Mouse (Mus musculus): ENCODE measurements around the gene Lrrc71. TPM values are rescaled to one million over a fixed set of nuclear protein-coding genes. Genes with fewer than 3 reads are reported as not detected.
A peak's percentile ranks its signal among the peaks of the same experiment; 100 is the strongest.

Gene Lrrc71
- polyA plus RNA-seq, 1 experiment from 2014 or later: 0.71 TPM

DNA sequence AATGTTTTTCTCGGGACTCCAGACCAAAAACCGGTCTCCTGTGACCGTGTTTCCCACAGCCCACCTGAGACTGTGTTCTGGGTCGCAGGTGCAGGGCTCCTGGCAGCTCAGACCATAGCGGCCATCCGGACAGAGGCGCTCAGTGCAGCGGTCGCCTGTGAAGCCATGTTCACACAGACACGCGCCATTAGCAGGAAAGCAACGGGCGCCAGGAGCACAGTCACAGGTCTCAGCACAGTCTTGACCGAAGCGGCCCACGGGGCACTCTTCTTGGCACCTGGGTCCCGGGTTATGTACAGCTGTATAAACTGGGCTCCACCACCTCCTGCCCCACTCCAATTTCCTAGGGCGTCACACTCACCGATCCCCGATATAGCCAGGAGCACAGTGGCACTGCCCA is 8.1 kb upstream of the Lrrc71 start:
- H3K27ac ChIP-seq (ENCODE audit: low read length): no peak overlapping the region
- ATAC-seq (replicated peaks; ENCODE audit: extremely low read depth, insufficient read depth, low FRiP score): no peak
- H3K4me2 ChIP-seq (ENCODE audit: low read depth, low read length): peak overlapping the region; percentile 48
- H3K36me3 ChIP-seq (ENCODE audit: control insufficient read depth, insufficient read depth): peaks cover 5% of the 10 kb centered on the region; the same call in 1 of the 2 replicates
- no peaks in the 10 kb centered on the region for H3K9me3 ChIP-seq (replicated peaks; ENCODE audit: control insufficient read depth, low read length)
- H3K9ac ChIP-seq (ENCODE audit: low read length): no peak overlapping the region
- WGBS: 56% methylated on average over 20 of the region's 20 CpGs
- H3K27me3 ChIP-seq (ENCODE audit: control insufficient read depth, insufficient read depth, low read length): peaks cover 3% of the 10 kb centered on the region; the same call in 1 of the 2 replicates
- no peak overlapping the region for H3K4me3 ChIP-seq (ENCODE audit: low read length)
- 0 out of 2 replicates have a peak, but pooled peaks cover 3% of the 10 kb centered on the region for H3K4me1 ChIP-seq (ENCODE audit: control insufficient read depth, insufficient read depth, low read length)

DNA sequence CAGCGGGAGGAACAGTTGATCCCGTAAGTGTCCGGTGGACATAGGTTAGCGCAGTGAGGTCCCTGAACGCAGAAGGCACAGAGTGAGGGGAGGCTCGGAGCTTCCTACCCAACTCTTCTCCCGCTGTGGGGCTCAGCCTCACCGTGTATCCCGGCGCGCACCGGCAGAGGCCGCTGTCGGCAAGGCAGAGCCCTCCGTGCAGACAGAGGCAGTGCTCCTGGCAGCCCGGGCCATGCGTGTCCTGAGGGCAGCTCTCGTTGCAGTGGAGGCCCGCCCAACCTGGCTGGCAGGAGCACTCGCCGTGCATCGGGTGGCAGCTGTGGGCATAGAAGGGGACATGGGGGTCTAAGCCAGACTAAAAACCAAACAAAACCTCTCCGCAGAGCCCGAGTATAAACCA is 7.5 kb upstream of the Lrrc71 start:
- Histone ChIP-seq H3K27me3 (ENCODE audit: control insufficient read depth, insufficient read depth, low read length) (peaks cover 3% of the 10 kb centered on the region; the same call in 1 of the 2 replicates), H3K36me3 (ENCODE audit: control insufficient read depth, insufficient read depth) (peaks cover 5% of the 10 kb centered on the region; the same call in 1 of the 2 replicates), H3K4me1 (ENCODE audit: control insufficient read depth, insufficient read depth, low read length) (0 out of 2 replicates have a peak, but pooled peaks cover 2% of the 10 kb centered on the region), H3K9me3 (replicated peaks; ENCODE audit: control insufficient read depth, low read length) (no peaks in the 10 kb centered on the region), H3K9ac (ENCODE audit: low read length) (peak overlapping the region; percentile 28), H3K4me2 (ENCODE audit: low read depth, low read length) (peak overlapping the region; percentile 48), H3K4me3 (ENCODE audit: low read length) (peak overlapping the region; percentile 15; the same call in 1 of the 2 replicates), H3K27ac (ENCODE audit: low read length) (no peak overlapping the region)
- 6% methylated on average over 24 of the region's 24 CpGs for WGBS
- peak; percentile 82 for ATAC-seq (replicated peaks; ENCODE audit: extremely low read depth, insufficient read depth, low FRiP score)

DNA sequence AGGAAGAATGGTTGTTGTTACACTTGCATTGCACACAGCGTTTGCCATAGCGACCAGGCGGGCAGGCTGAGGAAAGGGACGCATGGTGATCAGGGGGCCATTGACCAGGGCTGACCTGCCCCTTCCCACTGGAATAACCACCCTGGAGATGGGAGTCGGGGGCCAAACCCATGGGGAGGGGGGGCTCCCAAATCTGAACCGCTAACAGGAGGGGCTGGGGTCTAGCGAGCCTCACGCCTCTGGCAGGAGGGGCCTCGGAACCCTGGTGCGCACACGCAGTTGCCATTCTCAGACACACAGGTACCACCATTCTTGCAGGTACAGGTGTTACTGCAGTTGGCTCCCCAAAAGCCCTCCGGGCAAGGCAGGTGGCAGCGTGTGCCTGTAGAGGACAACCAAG is 5.4 kb upstream of the Lrrc71 start:
- Histone ChIP-seq H3K4me1 (ENCODE audit: control insufficient read depth, insufficient read depth, low read length) (0 out of 2 replicates have a peak, but pooled peaks cover 2% of the 10 kb centered on the region), H3K27ac (ENCODE audit: low read length) (no peak overlapping the region), H3K4me2 (ENCODE audit: low read depth, low read length) (no peak overlapping the region), H3K4me3 (ENCODE audit: low read length) (no peak overlapping the region), H3K27me3 (ENCODE audit: control insufficient read depth, insufficient read depth, low read length) (peaks cover 6% of the 10 kb centered on the region; the same call in 1 of the 2 replicates), H3K9ac (ENCODE audit: low read length) (no peak overlapping the region), H3K36me3 (ENCODE audit: control insufficient read depth, insufficient read depth) (peaks cover 5% of the 10 kb centered on the region; the same call in 1 of the 2 replicates), H3K9me3 (replicated peaks; ENCODE audit: control insufficient read depth, low read length) (no peaks in the 10 kb centered on the region)
- ATAC-seq (replicated peaks; ENCODE audit: extremely low read depth, insufficient read depth, low FRiP score): no peak
- WGBS: 79% methylated on average over 13 of the region's 13 CpGs

DNA sequence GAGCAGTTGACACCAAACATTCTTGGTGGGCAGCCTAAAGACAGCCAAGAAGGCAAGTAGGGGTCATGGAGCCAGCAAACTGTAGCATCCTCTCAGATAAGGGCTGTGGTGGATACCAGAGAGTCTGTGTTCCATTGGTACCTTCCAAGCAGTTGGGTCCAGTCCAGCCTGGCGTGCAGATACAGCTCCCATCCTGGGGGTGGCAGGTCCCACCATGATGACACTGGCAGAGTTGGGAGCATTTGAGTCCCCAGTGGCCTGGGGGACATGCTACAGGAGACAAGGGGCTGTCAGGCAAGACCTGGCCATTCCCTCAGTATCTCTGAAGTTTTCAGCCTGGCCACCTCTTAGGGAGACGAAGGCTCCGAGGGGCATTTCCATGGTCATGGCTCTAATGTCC is 4.1 kb upstream of the Lrrc71 start:
- Histone ChIP-seq H3K4me2 (ENCODE audit: low read depth, low read length) (no peak overlapping the region), H3K9me3 (replicated peaks; ENCODE audit: control insufficient read depth, low read length) (no peaks in the 10 kb centered on the region), H3K27ac (ENCODE audit: low read length) (no peak overlapping the region), H3K27me3 (ENCODE audit: control insufficient read depth, insufficient read depth, low read length) (peaks cover 2% of the 10 kb centered on the region; the same call in 1 of the 2 replicates), H3K9ac (ENCODE audit: low read length) (no peak overlapping the region), H3K36me3 (ENCODE audit: control insufficient read depth, insufficient read depth) (peaks cover 5% of the 10 kb centered on the region; the same call in 1 of the 2 replicates), H3K4me3 (ENCODE audit: low read length) (no peak overlapping the region), H3K4me1 (ENCODE audit: control insufficient read depth, insufficient read depth, low read length) (peaks cover 5% of the 10 kb centered on the region; the same call in 1 of the 2 replicates)
- ATAC-seq (replicated peaks; ENCODE audit: extremely low read depth, insufficient read depth, low FRiP score): no peak
- 83% methylated on average over 3 of the region's 3 CpGs for WGBS

DNA sequence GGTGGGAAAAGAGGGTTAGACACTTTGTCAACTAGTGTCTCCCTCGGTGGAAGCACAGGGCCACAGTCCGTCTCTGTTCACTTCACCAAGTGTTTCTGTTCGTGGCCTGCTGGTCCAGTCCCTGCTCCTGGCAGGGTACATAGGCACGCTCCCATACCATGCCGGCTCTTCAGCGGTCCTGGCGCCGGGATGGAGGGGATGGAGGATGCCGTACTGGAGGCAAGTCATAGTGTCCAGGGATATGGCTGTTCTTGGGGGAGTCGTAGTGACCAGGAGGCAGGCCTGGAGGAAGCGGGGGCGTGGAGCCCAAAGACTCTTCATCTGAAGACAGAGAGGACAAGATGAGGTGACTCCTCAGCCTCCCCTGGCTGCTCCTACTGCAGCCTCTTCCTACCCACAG is 1.6 kb upstream of the Lrrc71 start:
- H3K27me3 ChIP-seq (ENCODE audit: control insufficient read depth, insufficient read depth, low read length): peaks cover 2% of the 10 kb centered on the region; the same call in 1 of the 2 replicates

DNA sequence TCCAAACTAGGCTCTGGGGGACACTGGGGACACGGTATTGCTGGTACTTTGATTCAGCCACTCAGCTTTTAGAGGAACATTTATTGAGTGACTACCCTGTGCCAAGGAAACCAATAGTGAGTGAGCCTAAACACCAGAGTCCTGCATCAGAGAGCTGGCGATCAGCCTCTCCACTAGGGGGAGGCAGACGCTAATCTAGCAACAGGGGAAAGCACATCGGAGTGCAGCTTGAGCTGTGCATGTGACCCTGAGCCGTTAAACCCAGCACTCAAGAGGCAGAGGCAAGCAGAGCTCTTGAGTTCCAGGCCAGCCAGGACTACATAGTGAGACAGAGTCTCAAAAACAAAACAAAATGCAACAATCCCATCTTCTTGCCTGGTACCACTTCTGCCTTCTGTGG is 611 bp upstream of the Lrrc71 start:
- no peak overlapping the region for H3K4me2 ChIP-seq (ENCODE audit: low read depth, low read length)
- no peak overlapping the region for H3K9ac ChIP-seq (ENCODE audit: low read length)
- H3K36me3 ChIP-seq (ENCODE audit: control insufficient read depth, insufficient read depth): peaks cover 5% of the 10 kb centered on the region; the same call in 1 of the 2 replicates
- H3K4me1 ChIP-seq (ENCODE audit: control insufficient read depth, insufficient read depth, low read length): peaks cover 3% of the 10 kb centered on the region; the same call in 1 of the 2 replicates
- no peak overlapping the region for H3K27ac ChIP-seq (ENCODE audit: low read length)
- H3K27me3 ChIP-seq (ENCODE audit: control insufficient read depth, insufficient read depth, low read length): peaks cover 2% of the 10 kb centered on the region; the same call in 1 of the 2 replicates
- H3K4me3 ChIP-seq (ENCODE audit: low read length): no peak overlapping the region
- H3K9me3 ChIP-seq (replicated peaks; ENCODE audit: control insufficient read depth, low read length): no peaks in the 10 kb centered on the region
- WGBS: 16% methylated on average over 5 of the region's 5 CpGs
- ATAC-seq (replicated peaks; ENCODE audit: extremely low read depth, insufficient read depth, low FRiP score): peak; percentile 55; the same call in 1 of the 2 replicates

More for the DNA sequence above, 1.6 kb upstream of the Lrrc71 start:
- H3K4me1 ChIP-seq (ENCODE audit: control insufficient read depth, insufficient read depth, low read length): peaks cover 3% of the 10 kb centered on the region; the same call in 1 of the 2 replicates
- 85% methylated on average over 12 of the region's 12 CpGs for WGBS
- no peaks in the 10 kb centered on the region for H3K9me3 ChIP-seq (replicated peaks; ENCODE audit: control insufficient read depth, low read length)
- H3K9ac ChIP-seq (ENCODE audit: low read length): no peak overlapping the region
- no peak overlapping the region for H3K27ac ChIP-seq (ENCODE audit: low read length)
- no peak overlapping the region for H3K4me3 ChIP-seq (ENCODE audit: low read length)
- H3K36me3 ChIP-seq (ENCODE audit: control insufficient read depth, insufficient read depth): peaks cover 5% of the 10 kb centered on the region; the same call in 1 of the 2 replicates
- no peak for ATAC-seq (replicated peaks; ENCODE audit: extremely low read depth, insufficient read depth, low FRiP score)
- no peak overlapping the region for H3K4me2 ChIP-seq (ENCODE audit: low read depth, low read length)

DNA sequence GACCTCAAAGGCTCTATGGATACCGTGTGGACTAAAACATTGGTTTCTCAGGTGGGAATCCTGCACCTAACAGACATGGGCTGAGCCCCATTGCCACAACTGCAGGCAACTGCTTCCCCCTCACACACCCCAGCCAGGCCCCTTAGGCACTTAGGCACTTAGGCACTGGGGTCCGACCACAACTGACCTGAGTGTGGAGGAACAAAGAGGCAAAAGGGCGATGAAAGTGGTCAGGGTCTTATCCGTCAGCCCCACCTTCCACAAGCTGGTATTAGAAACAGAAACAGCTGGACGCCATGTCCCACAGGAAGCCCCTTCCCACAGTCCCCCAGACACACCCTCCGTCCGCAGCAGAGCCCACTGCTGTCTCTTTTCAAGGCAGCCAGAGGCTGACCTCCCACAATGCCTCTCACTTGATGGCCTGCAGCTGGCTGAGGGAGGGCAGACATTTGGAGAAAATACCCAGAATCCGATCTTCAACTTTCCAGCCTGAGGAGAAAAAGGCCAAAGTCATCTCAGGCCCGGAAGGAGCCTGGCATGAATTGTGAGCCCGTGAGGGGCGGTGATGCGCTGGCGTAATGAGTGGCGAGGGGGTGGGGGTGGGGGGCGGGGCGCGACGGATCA is 3.3 kb downstream of the Lrrc71 start:
- no peak for ATAC-seq (replicated peaks; ENCODE audit: extremely low read depth, insufficient read depth, low FRiP score)
- Histone ChIP-seq H3K27ac (ENCODE audit: low read length) (no peak overlapping the region), H3K4me2 (ENCODE audit: low read depth, low read length) (peak overlapping the region; percentile 49), H3K36me3 (ENCODE audit: control insufficient read depth, insufficient read depth) (no peaks in the 10 kb centered on the region; the same call in 1 of the 2 replicates), H3K9ac (ENCODE audit: low read length) (peak overlapping the region; percentile 28; the same call in 1 of the 2 replicates), H3K4me3 (ENCODE audit: low read length) (peak overlapping the region; percentile 17), H3K27me3 (ENCODE audit: control insufficient read depth, insufficient read depth, low read length) (peaks cover 2% of the 10 kb centered on the region; the same call in 1 of the 2 replicates), H3K9me3 (replicated peaks; ENCODE audit: control insufficient read depth, low read length) (no peaks in the 10 kb centered on the region), H3K4me1 (ENCODE audit: control insufficient read depth, insufficient read depth, low read length) (peaks cover 6% of the 10 kb centered on the region)
- WGBS: 27% methylated on average over 18 of the region's 18 CpGs

DNA sequence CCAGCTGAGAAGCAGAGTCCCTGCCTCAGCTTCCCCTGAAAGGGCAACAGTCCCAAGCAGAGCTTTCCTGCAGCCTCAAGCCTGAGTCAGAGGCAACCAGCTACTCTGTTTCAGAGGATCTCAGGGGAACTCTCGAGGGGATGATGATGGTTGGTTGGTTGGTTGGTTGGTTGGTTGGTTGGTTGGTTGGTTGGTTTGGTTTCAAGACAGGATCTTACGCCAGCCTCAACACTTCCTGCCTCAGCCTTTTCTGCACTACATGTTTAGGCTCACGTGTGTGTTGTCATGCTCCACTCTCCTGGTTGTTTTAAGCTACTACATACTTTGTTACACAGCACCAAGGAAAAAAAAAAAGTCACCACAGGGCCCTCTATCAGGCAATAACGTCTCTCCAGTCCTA is 4.5 kb downstream of the Lrrc71 start:
- no peak overlapping the region for H3K4me3 ChIP-seq (ENCODE audit: low read length)
- H3K9ac ChIP-seq (ENCODE audit: low read length): no peak overlapping the region
- no peaks in the 10 kb centered on the region for H3K9me3 ChIP-seq (replicated peaks; ENCODE audit: control insufficient read depth, low read length)
- H3K36me3 ChIP-seq (ENCODE audit: control insufficient read depth, insufficient read depth): no peaks in the 10 kb centered on the region; the same call in 1 of the 2 replicates
- peaks cover 6% of the 10 kb centered on the region for H3K4me1 ChIP-seq (ENCODE audit: control insufficient read depth, insufficient read depth, low read length)
- WGBS: 87% methylated on average over 4 of the region's 4 CpGs
- H3K27ac ChIP-seq (ENCODE audit: low read length): no peak overlapping the region
- ATAC-seq (replicated peaks; ENCODE audit: extremely low read depth, insufficient read depth, low FRiP score): no peak
- H3K4me2 ChIP-seq (ENCODE audit: low read depth, low read length): no peak overlapping the region
- H3K27me3 ChIP-seq (ENCODE audit: control insufficient read depth, insufficient read depth, low read length): no peaks in the 10 kb centered on the region; the same call in 1 of the 2 replicates

DNA sequence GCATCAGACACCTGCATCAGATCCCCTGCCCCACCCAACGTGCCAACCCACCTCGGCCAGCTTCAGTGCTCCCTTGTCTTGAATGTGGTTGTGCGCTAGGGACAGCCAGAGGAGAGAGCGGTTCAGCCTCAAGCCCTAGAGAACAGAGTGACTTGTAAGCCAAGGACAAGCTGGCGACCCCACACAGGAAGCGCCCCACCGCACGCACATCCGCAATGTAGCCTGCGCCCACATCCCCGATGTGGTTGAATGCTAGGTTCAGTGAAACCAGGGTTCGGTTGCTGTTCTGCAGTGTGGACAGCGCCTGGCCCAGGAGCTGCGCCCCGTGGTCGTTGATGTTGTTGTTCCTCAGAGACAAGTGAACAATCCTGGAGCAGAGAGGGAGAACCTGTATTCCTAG is 5.7 kb downstream of the Lrrc71 start:
- Histone ChIP-seq H3K9me3 (replicated peaks; ENCODE audit: control insufficient read depth, low read length) (no peaks in the 10 kb centered on the region), H3K4me2 (ENCODE audit: low read depth, low read length) (no peak overlapping the region), H3K4me3 (ENCODE audit: low read length) (no peak overlapping the region), H3K27ac (ENCODE audit: low read length) (no peak overlapping the region), H3K27me3 (ENCODE audit: control insufficient read depth, insufficient read depth, low read length) (no peaks in the 10 kb centered on the region), H3K4me1 (ENCODE audit: control insufficient read depth, insufficient read depth, low read length) (peaks cover 3% of the 10 kb centered on the region; the same call in 1 of the 2 replicates), H3K36me3 (ENCODE audit: control insufficient read depth, insufficient read depth) (peaks cover 3% of the 10 kb centered on the region; the same call in 1 of the 2 replicates), H3K9ac (ENCODE audit: low read length) (no peak overlapping the region)
- 75% methylated on average over 16 of the region's 16 CpGs for WGBS
- ATAC-seq (replicated peaks; ENCODE audit: extremely low read depth, insufficient read depth, low FRiP score): no peak
